Mouse (Mus musculus) erythroblast, embryonic 14.5 days (primary cell): ENCODE measurements around the gene Hoxa4.

ENCODE experiments used
- GATA1 ChIP-seq: IDR thresholded peaks from 2 replicates; pipeline ENCODE4 v1.6.1; 2012; ENCODE audit warnings: low read length, inconsistent platforms, mixed read lengths
- TAL1 ChIP-seq: IDR thresholded peaks from 3 replicates; pipeline ENCODE4 v1.6.1; 2012; ENCODE audit warnings: low read length, inconsistent platforms, mixed read lengths

GRCm38 (mm10) chr6:52172501-52172900 lies 19.1 kb downstream of the Hoxa4 start:
- TF ChIP-seq GATA1: no peak
- TF ChIP-seq TAL1: no peak
